Mouse (Mus musculus): Measurements from ENCODE around the gene Zfyve28.
A peak's percentile ranks its signal among the peaks of the same experiment; 100 is the strongest.

The Zfyve28 gene

DNA sequence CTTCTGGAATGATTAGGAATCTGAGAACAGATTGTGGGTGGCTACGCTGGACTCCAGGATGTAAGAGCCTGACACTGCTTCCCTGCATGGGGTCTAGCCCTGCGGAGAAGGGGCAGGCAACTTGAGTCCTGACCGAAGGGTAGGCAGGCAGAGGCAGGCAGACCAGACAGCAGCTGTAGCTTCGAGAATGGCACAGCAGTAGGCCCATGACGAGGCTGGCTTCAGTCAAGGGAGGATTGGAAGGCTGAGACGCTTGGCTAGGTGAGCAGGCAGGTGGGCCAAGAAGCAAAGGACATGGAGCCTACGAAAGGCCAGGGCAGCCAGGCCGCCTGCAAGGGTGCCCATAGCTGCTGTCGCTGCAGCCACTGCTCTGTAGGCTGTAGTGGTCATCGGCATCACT, 111.6 kb downstream of the Zfyve28 start:
- DNase-seq (ENCODE audit: low spot score) = no peak

DNA sequence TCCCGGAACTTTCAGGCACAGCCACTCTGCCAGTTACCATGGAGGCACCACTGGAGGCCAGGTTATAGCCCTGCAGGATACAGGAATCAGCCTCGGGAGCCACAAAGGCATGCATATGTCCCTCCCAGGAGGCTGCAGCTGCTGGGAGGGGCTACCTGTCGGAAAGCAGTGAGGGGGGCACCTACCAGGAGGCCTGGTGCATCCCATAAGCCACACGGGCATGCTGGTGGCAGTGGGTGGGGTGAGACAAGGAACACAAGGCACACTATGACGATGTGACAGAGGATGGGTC, 112.9 kb downstream of the Zfyve28 start:
- DNase-seq (ENCODE audit: low spot score) = no peak

DNA sequence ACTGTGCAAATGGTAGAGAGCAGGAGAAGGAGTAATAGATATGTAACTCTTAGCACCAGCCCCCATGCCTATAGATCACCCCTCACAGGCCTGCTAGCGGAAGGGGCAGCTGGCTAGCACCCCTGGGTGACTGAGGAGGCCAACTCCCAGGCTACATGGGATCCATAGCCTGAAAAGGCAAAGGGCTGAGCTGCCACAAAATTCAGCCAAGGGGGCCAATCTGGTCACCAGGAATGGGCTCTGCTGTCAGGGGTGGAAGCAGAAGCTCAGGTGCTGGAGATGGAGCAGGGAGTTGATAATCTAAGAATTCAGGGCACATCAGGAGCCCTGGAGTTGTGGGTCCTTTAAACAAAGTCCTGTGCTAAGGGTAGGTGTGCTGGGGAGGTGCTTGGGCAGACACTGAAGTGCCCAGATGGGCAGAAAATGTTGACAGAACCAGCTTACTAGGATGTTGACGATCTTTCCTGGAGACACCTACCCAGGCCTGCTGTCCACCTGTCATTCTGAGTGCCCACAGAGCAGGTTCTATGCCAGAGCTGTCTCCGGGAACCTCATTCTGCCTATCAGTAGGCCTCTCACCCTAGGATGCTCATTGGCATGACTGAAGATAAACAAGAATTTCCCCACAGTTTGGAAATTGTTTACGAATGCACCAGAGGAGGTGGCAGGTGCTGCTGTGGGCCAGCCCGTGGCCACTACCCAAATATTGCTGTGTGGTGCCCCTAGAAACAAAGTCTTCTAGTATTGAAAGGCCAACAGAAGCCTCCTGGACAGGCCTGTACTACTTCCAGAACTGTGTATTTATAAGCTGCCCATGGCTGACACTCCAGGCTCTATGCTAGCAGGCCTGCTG, 113.5 kb downstream of the Zfyve28 start:
- DNase-seq (ENCODE audit: low spot score) = no peak

DNA sequence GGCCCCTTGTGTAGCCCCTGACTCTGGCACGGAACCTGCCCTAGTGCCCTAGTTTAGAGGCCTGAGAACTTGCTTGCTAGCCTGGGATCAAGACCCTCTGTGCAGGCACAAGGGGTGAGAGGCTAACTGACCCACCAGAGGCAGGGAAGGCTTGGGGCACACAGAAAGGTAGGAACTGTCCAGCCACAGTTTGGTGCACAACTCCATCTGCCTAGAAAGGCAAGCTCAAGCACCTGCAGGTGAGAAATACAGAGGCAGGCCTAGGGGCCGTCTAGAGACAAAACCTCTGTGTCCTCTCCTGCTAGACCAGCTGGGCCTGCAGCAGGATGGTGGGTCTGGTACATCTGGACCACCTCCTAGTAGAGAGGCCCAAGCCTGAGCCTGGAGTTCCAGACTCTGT, 114.2 kb downstream of the Zfyve28 start:
- no peak for DNase-seq (ENCODE audit: low spot score)

DNA sequence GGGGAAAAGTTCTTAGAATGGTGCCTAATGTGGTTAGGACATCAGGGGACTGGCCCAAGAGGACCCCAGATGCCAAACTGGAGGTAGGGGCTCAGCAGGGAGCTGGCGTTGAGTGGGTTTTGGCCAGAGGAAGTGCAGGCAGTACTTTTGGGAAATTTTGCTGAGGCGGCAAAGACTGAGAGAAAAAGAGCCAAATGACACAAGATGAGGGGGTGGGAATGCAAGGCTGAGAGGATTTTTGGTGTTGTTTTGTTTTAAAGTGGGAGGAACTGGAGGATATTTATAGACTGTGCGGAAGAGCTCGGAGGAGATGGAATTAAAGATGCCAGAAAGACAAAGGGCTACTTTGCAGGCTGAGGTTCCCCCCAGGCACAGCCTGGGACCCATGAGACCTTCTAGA, 117.5 kb downstream of the Zfyve28 start:
- peak; percentile 3 for DNase-seq (ENCODE audit: low spot score)

DNA sequence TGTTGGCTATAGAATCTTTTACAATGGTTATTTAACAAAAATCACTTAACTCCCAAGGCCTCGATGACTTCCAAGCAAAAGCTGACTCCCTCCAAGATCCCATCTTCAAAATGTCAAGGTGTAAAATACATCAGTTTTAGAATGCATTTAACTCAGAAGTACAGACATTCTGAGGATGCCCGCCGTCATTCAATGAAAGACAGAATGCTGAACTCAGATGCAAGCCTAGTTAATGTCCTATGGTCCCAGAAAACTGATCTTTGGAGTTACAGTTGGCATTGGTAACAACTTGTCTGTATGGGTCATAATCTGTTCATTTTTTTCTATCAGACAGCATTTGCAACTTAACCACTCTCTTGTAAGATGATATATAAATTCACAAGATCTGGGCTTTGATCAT, 118.3 kb downstream of the Zfyve28 start:
- DNase-seq (ENCODE audit: low spot score) = no peak

DNA sequence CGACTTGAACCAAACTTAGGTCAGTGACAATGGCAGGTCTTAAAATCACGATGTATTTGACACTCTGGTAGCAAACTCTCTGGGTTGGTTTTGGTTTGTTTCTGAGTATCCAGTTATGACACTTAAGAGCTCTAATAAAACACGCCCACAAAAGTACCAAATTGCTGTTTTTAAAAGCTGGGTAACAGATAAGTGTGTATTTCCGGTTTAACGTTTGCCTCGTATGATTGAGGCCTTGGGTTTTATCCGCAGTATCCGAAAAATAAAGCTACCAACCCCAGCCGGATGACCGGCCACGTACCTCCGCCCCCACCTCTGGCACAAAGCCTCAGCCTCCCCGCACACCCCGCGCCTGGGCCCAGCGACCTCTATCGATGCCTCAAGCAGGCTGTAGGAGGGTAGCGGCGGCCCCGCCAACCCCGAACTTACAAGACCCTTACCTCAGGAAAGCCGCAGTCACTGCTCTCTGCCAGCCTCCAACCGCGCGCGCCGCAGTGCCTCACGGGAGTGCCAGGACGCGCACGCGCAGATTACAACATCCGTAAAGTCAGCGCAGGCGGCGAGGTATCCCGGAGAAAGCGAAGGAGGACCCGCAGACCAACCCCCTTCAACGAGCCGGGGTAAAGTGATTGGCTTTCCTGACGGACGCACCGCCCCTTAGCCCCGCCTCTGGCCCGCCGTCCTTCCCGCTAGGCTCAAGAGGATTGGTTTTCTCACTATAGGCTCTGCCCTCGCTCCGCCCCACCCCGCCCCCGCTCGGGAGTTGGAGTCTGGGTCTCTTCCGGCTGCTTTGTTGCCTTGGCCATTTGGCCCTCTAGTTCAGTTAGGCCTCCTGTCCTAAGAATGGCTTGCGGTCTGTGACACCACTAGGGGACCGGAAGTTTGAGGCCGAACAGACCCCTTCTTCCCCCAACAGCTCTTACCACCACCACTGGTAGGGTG, 119.0 kb downstream of the Zfyve28 start, which contains the start of the genes Poln and Haus3:
Gene Poln, minus strand, starts transcription at position 499 of the 942 bp plus-strand sequence.
Gene Haus3, minus strand, starts transcription at position 578 of the 942 bp plus-strand sequence.
- DNase-seq (ENCODE audit: low spot score) = peak; percentile 99

DNA sequence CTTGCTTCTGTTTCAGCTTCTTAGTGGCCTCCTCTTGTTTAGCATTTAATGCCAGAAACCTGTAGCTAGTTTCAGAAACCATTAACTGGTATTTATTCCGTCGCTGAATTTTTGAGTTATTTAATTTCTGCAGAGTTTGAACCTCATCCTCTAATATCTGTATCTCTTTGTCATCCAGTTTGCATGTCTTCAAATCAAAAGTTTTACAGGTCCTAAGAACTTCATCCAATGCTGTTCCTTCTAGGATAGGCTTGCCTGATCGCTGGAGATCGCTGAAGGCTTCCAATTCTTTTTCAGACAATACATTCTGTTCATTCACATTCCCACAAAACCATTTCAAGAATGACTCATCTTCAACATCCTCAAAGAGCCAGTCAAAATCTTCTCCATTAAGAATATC, 120.4 kb downstream of the Zfyve28 start:
- DNase-seq (ENCODE audit: low spot score) = peak; percentile 10

DNA sequence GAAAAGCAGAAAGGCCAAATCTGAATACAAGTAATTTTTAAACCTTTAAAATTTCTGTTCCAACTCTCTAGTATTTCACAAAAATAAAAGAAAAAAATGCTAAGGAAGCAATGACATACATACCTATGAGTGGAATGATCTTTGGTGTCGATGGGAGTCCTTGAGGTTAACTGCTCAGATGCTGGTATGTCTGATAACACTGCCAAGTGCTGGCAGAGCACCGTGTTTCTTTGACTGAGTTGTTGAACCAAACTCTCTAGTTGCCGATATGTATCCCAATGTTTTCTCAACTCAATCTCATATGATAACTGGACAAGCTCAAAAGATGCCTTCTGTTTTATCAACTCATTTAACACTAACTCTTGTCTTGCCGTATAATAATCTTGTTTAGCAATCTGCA, 122.5 kb downstream of the Zfyve28 start:
- no peak for DNase-seq (ENCODE audit: low spot score)

DNA sequence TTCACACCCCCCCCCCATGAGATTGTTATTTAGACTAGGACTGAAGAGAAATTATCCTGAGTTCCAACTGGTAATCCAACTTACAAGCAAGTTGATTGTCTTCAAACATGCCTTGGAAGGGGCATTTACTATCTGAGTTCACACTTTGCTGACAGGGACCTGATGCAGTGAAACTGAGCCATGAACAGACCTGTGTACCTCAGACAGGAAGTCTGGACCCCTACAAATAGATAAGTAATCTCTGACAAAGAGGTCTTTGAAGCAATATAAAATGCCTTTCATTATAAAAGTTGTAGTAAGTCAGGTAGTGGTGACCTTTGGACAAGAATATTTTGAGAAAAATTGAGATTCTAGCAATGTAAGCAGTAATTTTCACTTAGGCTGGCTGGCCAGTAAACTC, 139.8 kb downstream of the Zfyve28 start:
- DNase-seq (ENCODE audit: low spot score) = no peak

DNA sequence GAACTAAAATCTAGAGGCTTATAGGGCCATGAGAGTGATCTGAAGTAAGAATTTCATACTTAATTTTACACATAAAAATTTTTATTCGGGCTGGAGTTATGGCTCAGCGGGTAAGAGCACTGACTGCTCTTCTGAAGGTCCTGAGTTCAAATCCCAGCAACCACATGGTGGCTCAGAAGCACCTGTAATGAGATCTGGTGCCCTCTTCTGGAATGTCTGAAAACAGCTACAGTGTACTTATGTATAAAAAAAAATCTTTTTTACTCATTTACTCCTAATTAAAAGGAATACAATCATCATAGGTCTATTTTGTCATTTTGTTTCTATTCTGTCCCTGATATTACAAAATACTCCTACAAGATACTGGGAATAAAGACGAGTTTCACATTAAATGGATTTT, 140.7 kb downstream of the Zfyve28 start:
- DNase-seq (ENCODE audit: low spot score) = no peak
